Mouse (Mus musculus): ENCODE results near the gene Rbm38.

The Rbm38 gene

DNA sequence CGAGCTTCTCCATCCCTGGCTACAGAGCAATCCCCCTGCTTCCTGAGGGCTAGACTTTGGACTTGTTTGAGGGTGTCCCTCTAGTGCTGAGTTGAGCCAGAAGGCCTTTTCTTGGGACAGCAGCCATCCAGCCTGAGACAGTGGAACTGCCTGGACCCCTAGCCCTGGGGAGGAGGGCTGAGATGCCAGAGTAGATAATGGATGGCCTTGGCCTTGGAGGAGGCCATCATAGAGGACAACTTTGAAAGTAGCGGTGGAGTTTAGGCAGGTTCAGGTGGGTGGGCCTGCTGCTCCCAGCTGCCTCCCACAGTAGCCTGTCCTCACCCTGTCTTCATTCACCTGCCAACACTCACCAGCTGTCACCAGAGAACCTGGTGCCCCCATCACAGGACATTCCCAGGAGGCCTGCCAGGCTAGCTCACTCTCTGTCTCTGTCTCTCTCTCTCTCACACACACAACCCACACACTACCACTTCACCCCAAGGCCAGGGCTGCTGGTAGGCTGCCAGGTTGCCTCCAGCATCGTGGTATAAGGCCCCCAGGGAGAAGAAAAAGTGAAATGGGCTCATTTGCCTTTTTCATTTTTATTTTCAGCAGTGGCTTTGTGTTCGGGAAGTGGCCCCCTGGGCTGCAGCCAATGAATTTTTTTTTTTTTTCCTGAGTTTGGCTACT, 7.7 kb downstream of the Rbm38 start:
- in situ Hi-C loops (cut with MboI; ENCODE audit: low pct_unique_long_range_greater_than_20kb in 1 of 2, low sequenced_read_pairs in 2 of 2, unreplicated experiment in 1 of 2) = no loop called here

DNA sequence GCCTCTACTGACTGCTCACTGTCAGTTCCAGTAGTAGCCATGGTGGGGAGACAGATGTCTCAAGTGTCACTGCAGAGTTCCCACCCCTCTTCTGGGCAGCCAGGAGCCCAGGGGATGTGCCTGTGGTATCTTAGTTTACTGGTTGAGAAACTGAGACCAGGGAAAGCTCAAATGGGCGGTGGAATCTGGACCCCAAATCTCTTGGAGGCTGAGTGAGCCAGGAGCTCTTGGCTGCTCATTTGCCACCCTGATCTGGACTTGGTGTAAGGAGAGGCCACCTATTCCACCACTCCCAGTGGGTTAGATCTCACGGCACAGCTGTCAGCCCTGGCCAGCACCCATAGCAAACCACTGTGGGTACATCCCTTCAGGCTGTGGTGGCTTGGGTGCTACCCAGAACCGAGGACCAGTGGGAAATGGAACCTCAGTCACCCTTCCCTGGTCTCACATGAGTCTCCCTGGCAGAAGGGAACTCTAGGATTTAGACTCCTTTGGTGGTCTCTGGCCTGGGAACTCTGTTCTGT, 8.3 kb downstream of the Rbm38 start:
- in situ Hi-C loops (cut with MboI; ENCODE audit: low pct_unique_long_range_greater_than_20kb in 1 of 2, low sequenced_read_pairs in 2 of 2, unreplicated experiment in 1 of 2) = no loop called here

DNA sequence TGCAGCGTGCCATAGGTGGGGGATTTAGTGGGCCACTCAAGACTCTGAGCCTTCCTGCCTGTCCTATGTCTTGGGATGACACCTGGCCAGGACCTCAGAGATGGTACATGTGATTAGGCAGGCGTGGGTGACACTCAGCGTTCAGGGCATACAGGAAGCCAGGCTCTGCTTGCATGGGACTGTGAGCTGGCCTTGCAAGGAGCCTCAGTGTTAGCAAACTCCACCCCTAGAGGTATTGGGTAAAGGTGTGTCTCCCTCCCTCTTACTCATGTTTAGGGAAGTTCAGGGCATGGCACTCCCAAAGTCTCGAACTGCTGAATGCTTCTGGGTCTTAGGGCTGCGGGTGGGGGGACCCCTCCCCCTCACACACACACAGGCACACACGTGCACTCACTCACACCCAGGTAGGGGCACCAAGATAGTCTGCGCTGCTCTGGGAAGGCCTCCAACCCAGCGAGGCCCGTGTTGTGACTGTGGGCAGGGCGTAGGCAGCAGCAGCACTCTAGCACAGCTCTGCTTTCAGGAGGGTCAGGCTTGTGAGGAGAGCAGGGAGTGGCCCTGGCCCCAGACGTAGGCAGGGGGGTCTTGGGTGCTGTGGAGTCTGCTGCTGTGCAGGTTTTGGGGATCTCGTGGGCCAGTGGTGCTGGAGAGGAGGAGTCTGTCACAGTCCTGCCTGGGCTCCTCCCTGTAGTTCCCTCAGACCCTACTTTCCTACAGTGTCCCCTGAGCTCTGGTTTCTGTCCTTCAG, 10.5 kb downstream of the Rbm38 start:
- in situ Hi-C loops (cut with MboI; ENCODE audit: low pct_unique_long_range_greater_than_20kb in 1 of 2, low sequenced_read_pairs in 2 of 2, unreplicated experiment in 1 of 2) = no loop called here

DNA sequence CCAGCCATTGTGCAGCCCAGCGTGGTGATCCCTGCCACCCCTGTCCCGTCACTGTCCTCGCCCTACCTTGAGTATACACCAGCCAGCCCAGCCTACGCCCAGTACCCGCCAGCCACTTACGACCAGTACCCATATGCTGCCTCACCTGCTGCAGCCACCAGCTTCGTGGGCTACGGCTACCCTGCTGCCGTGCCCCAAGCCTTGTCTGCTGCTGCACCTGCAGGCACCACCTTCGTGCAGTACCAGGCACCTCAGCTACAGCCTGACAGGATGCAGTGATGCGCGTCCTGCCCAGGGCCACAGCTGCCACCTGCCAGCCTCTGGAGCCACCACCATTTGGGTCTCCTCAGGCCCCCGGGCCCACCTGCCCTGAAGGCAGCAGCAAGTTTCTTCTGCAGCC, 13.2 kb downstream of the Rbm38 start:
- in situ Hi-C loops (cut with MboI; ENCODE audit: low pct_unique_long_range_greater_than_20kb in 1 of 2, low sequenced_read_pairs in 2 of 2, unreplicated experiment in 1 of 2) = no loop called here

DNA sequence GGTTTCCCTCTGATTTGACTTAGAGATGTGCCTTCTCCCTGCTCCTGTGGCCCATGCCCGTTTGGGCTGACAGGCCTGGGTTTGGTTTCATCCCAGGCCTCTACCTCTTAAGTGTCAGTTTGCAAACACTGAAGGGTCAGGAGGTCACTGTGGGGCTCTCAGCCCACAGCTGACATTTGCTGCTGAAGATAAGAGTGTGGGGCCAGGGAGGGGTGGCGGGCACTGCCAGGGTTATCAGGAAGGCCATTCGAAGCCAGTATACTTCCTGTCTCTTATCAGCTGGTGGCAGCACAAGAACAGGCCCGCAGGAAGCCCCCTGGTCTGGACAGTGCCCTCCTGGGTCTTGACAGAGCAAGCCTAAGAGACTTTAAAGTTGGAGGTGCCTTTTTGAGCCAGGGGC, 14.7 kb downstream of the Rbm38 start:
- in situ Hi-C loops (cut with MboI; ENCODE audit: low pct_unique_long_range_greater_than_20kb in 1 of 2, low sequenced_read_pairs in 2 of 2, unreplicated experiment in 1 of 2) = no loop called here

DNA sequence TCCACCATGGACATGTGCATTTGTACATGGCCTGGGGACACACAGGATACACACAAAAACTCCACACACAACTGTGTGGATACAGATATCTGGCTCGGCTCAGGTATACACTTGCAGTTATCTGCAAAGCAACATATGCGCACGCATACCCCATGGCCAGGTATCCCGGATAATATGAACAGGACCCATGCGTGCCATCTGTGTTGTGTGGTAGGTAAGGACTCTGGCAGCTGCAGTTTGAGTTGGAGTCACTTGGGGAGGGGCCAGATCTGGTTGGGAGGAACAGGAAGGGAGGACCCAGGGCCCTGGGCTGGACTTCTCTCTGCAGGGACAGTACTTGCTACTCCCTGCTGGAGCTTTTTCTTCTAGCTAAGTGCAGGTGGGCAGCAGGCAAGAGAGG, 15.4 kb downstream of the Rbm38 start:
- in situ Hi-C loops (cut with MboI; ENCODE audit: low pct_unique_long_range_greater_than_20kb in 1 of 2, low sequenced_read_pairs in 2 of 2, unreplicated experiment in 1 of 2) = no loop called here

DNA sequence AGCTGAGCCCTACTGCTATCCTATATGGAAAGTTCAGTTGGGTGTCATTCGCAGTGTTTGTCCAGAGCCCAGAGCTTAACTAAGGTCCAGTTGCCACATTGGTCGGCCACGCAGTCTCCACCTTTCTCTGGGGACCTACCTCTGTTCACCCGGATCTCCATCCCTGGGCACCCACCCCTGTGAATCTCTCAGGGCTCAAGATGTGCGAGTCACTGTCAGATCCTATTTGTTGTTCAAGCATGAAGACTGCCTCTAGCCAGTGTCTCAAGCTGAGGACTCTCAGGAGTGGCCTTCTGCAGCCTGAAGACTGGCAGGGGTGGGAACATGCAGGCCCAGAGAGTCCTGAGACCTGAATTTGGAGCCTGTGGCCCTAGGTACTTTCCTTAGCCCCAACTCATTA, 15.8 kb downstream of the Rbm38 start:
- in situ Hi-C loops (cut with MboI; ENCODE audit: low pct_unique_long_range_greater_than_20kb in 1 of 2, low sequenced_read_pairs in 2 of 2, unreplicated experiment in 1 of 2) = no loop called here

DNA sequence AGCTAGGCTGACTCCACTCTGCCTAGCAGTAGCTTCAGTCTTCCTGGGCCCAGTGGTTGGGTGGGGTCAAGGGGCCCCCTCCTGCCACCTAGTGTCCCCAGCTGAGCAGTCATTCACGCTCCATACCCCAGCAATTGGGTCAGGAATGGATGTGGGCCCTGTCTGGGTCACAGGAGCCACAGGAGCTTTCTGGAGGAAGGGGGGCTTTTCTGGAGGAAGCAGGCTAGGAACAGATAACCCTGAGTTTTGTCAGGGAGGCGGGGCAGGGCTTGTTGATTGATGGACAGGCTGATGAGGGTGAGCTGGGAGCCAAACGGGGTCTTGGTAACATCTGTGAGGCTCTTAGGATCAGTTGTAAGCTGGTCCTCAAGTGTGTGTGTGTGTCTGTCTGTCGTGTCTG, 16.3 kb downstream of the Rbm38 start:
- in situ Hi-C loops (cut with MboI; ENCODE audit: low pct_unique_long_range_greater_than_20kb in 1 of 2, low sequenced_read_pairs in 2 of 2, unreplicated experiment in 1 of 2) = no loop called here

DNA sequence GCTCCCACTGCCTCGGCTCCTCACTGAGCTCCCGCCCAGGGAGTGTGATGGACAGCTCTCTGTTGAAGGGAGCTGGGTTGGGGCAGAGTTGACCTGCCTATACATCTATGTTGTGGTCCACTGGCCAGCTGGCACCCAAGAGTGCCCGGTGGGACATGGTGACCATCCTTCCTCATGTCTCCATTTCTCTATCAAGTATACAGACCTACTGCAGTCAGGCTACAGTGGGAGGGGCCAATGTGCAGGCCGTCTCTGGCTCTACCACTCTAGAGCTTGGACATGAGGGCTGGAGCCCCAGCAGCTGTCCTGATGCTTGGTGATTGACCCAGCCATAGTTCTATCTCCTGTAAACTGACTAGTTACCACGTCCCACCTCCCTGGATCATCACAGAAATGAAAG, 17.0 kb downstream of the Rbm38 start:
- in situ Hi-C loops (cut with MboI; ENCODE audit: low pct_unique_long_range_greater_than_20kb in 1 of 2, low sequenced_read_pairs in 2 of 2, unreplicated experiment in 1 of 2) = no loop called here

DNA sequence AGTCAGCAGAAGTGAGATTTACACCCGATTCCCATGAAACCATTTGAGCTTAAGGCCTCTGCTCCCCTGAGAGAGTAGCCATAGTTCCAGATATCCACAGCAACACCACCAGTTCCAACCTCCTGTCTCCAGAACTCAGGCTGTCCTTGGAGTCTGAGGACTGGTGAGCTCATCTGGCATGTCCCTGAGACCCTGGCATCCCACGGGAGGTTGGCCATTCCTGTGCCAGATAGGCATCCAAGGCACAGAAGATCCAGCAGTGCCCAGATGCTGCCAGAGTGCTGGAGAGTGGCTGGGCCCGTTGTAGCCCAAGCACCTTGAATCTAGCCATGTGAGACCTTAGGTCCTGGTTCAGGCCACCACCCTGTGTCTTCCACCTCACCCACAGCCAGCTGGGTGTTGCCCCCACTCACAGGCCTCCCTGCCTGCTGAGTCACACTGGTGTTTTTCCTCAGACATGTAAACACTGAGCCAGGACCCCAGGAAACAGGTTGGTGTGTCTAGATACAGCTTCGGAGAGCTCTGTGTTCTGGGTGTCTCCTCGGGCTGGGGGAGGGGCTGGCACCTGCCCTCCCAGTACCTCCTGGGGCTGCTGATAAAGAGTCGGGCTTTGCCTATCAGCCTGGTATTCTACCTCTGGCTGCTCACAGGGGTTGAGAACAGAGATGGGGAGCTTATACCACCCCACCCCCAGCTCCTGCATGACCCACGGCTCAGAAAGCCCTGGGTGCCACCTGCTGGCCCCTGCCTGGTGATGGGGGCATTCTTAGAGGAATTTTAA, 17.7 kb downstream of the Rbm38 start:
- in situ Hi-C loops (cut with MboI; ENCODE audit: low pct_unique_long_range_greater_than_20kb in 1 of 2, low sequenced_read_pairs in 2 of 2, unreplicated experiment in 1 of 2) = no loop called here

DNA sequence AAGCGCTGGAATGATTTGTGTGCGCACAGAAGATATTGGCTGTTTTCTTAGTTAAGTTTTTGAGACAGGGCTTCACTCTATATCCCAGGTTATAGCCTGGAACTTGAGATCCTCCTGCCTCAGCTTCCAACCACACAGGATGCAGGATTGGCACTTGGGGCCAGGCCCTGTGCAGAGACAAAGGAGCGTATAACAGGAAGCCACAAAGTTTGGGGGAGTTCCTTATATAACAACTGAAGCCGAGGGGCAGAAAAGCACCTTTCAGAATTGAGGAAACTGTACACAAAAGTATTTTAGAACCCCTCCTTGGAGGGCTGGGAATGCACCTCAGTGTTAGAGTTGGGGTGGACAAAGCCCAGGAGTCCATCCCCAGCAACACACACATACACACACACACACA, 18.7 kb downstream of the Rbm38 start:
- in situ Hi-C loops (cut with MboI; ENCODE audit: low pct_unique_long_range_greater_than_20kb in 1 of 2, low sequenced_read_pairs in 2 of 2, unreplicated experiment in 1 of 2) = no loop called here

DNA sequence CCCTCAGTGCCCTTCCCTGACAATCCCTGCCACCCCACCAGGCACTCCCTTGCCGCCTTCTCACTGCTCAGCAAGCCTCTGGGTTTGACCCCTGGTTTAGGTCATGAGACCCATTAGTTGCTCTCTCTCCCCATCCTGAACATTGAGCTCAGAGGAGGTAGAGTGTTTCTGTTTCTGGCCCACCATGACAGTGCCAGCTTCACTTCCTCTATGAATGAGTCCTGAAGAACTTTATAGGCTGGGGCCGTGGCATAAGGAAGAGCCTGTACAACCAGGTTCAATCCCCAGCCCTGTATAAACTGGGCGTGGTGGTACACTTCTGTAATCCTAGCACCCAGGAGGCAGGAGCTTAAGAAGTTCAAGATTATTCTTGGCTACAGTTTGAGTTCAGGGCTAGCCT, 20.5 kb downstream of the Rbm38 start:
- in situ Hi-C loops (cut with MboI; ENCODE audit: low pct_unique_long_range_greater_than_20kb in 1 of 2, low sequenced_read_pairs in 2 of 2, unreplicated experiment in 1 of 2) = no loop called here

DNA sequence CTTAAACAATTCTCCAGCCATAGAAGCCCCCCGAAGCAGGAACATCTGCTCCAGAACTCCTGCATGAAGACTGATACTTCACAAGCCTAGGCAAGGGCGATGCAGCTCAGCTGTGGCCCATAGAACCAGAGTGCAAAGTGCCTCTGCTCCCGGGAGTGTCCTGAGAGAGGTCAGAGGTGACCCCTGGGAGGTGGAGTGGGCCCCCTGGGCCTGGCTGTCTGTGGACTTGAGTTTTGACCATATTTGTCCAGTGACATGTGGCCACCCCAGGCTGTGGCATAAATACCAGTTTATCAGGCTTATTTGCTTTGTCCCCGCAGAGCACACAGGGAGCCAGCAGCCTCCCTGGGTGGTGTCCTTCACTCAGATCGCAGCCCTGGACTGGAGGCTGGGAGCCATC, 20.9 kb downstream of the Rbm38 start:
- in situ Hi-C loops (cut with MboI; ENCODE audit: low pct_unique_long_range_greater_than_20kb in 1 of 2, low sequenced_read_pairs in 2 of 2, unreplicated experiment in 1 of 2) = no loop called here

DNA sequence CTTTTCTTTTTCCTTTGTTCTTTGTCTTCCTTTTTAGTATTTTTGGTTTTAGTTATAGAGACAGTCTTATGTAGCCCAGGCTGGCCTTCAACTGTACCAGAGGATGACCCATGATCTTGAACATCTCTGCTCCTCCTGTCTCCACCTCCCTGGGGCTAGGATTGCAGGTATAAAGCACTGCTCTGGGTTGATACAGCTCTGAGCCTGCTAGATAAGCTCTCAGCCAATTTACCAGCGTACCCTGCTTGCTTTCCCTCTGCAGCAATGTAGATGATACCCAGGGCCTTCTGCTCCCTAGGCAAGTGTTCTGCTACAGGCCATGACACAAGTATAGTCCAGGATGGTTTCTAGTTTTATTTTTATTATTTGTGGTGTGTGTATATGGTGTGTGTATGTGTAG, 21.6 kb downstream of the Rbm38 start:
- in situ Hi-C loops (cut with MboI; ENCODE audit: low pct_unique_long_range_greater_than_20kb in 1 of 2, low sequenced_read_pairs in 2 of 2, unreplicated experiment in 1 of 2) = no loop called here

DNA sequence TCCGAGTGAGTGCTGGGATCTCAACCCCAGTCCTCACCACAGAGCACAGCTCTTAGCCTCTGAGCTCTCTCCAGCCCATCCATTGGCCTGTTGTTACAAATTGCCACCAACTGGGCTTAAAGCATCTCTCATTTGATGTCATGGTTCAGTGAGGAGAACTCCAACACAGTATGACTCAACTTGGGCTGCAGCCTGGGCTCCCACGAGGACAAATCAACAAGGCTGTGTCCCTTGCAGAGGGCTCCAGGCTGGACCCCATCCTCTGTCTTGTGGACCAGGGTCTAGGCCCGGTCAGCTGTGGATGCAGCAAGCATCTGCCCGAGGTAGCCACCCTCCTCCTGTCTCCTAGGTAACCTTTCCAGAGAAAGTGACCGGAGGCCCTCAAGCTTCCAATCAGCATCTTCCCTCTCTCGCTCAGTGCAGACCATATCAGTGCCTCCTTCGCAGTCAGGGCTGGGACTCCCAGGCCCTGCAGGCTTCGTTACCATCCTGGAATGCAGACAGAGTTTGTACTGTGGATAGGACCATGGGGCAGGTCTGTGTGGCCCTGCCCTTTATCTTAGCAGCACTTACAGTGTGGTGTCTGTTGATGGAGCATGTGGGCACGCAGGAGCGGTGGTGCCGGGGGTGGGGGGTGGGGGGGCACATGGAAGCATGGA, 22.3 kb downstream of the Rbm38 start:
- in situ Hi-C loops (cut with MboI; ENCODE audit: low pct_unique_long_range_greater_than_20kb in 1 of 2, low sequenced_read_pairs in 2 of 2, unreplicated experiment in 1 of 2) = no loop called here

DNA sequence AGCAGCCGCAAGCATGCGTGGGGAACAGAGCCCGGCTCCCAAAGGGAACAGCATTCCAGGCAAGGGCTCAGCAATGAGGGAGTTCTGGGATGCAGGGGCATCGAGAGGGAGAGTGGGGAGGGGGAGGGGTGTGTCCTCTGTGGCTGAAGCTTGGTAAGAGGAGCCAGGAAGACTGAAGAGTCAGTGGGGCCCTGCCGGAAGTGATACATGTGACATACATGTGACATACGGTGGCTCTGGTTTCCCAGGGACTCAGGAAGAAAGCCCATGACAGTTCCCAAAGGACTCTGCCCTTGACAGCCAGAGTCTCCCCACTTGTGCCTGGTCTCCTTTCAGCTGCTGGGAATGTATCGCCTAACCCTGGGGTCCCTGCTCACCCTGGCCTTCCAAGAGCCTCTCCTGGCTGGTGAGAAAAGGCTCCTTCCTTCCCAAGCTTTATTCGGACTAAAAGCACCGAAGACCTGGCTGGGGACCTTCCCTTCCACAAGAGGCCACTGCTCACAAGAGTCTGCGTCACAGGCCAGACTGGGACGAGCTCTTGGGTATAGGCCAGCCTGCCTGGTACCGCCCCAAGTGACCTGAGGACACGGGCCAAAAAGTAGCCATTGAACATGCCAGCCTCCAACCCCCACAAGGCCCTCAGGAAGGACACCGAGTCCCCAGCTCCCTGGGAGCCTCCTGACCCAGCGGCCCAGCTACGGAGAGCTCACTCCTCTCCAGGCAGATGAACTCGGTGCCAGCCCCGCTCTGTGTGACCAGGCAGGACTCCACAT, 24.1 kb downstream of the Rbm38 start:
- in situ Hi-C loops (cut with MboI; ENCODE audit: low pct_unique_long_range_greater_than_20kb in 1 of 2, low sequenced_read_pairs in 2 of 2, unreplicated experiment in 1 of 2) = no loop called here

DNA sequence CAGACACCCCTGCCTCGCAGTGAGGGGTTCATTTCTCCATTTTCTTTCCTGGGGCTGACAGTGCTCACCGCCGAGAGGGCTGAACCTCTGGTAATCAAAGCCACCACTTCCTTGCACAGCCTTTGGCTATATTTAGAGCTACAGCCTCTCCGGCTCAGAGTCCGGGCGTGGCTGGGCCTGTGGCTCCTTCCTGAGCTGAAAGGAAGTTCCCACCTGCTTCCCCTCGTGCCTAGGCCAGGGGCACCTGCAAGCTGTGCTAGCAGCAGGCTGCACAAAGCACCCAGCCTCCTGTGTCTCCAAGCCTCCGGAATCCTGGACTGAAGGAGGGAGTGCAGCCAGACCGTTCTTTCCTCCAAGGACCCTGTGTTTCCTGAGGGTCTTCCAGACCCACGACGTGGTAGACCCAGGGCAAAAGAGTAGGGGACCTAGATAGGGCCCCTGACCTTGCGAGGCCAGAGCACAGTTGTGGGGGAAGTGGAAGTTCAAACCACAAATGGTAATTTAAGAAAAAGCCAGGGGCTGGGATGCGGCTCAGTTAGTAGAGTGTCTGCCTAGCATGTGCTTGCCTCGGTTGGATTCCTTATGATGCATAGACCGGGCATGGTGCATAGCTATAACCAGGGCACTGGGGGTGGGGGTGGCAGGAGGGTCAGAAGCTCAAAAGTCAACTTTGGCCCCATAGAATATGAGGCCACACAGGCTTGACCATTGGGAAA, 26.4 kb downstream of the Rbm38 start:
- in situ Hi-C loops (cut with MboI; ENCODE audit: low pct_unique_long_range_greater_than_20kb in 1 of 2, low sequenced_read_pairs in 2 of 2, unreplicated experiment in 1 of 2) = no loop called here

DNA sequence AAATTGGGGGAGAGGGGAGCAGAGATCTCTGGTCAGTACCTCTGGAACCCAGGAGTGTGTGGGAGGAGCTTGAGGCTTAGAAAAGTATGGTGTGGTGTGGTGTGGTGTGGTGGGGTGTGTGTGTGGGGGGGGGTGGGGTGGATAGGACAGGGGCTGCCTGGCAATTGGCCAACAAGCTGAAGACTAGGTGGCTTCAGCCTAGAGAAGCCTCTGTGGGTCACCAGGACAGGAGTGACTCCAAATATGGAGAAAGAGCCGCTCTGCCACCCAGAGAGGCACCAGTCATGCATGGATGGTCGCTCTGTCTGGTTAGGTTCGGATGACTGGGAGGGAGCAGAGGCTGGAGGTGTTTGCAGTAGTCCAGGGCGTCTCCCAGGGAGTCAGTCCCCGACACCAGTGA, 27.2 kb downstream of the Rbm38 start:
- in situ Hi-C loops (cut with MboI; ENCODE audit: low pct_unique_long_range_greater_than_20kb in 1 of 2, low sequenced_read_pairs in 2 of 2, unreplicated experiment in 1 of 2) = no loop called here

Measured in mouse embryonic stem cell (cell line).